Mouse (Mus musculus): ENCODE results near the gene Asap2.

- no peak for TF ChIP-seq TAL1 (IDR thresholded peaks at IDR 0.05; ENCODE audit: low read length)
- TF ChIP-seq GATA1 (IDR thresholded peaks at IDR 0.05; ENCODE audit: low read length): no peak
Observed at GRCm38 (mm10) chr12:21264241-21264640, 274.0 kb downstream of the Asap2 start.

Data from erythroblast, embryonic 14.5 days (primary cell).